Mouse (Mus musculus): Measurements from ENCODE around the gene Gjd3. TPM values are rescaled to one million over a fixed set of nuclear protein-coding genes. Genes with fewer than 3 reads are reported as not detected.

Gene Gjd3
- 0.20 and 0.24 TPM in 2 replicates for polyA plus RNA-seq (2016; fragmentation: Nextera tagmentation; extraction: Ambion mirVana)

DNA sequence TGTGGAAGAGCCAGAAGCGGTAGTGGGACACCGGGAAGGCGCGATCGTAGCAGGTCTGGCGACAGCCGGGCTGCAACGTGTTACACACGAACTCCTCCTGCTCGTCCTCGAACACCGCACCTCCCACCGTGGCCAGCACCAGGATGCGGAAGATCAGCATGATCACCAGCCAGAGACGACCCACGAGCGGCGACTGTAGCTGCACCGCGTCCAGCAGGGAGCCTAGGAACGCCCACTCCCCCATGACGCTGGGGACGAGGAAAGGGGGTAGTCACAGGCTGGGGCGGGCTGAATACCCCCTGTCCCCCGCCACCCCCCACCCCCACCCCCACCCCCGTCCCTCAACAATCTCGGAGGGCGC, at the start of gene Gjd3:
TSS of gene Gjd3 (minus strand) at position 244 of the 361 bp plus-strand sequence.
- H3K36me3 ChIP-seq (replicated peaks): peaks cover 2% of the 10 kb centered on the region; the same call in 1 of the 2 replicates
- peaks cover 22% of the 10 kb centered on the region for H3K4me1 ChIP-seq
- peak within 1 kb of the TSS; percentile 77 for H3K27ac ChIP-seq
- H3K4me3 ChIP-seq: peak within 1 kb of the TSS; percentile 64
- WGBS: 2% methylated on average over 28 of the region's 28 CpGs
- H3K9me3 ChIP-seq: no peaks in the 10 kb centered on the region
- H3K27me3 ChIP-seq (ENCODE audit: poor library complexity, severe bottlenecking): peaks cover 62% of the 10 kb centered on the region
- DNase-seq (ENCODE audit: extremely low spot score, low spot score): peak; percentile 41

DNA sequence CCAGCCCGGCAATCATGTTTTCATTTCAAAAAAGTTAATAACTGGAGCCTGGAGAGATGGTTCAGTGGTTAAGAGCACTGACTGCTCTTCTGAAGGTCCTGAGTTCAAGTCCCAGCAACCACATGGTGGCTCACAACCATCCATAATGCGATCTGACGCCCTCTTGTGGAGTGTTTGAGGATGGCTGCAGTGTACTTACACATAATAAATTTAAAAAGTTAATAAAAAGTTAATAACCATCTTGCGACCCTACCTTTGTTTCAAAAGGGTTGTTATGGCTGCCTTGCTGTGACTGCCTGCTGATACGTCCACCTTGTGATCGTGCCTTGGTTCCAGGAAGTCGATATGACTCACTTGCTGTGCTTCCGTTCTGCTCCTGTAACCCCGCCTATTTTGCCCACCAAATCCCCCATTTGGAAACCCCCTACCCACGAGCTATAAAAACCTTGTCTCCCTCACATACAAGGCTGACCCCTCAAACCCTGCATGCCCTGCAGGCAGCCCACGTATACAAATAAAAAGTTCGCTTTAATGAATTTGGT, 44.2 kb upstream of the Gjd3 start:
- 89% methylated on average over 12 of the region's 12 CpGs for WGBS
- Histone ChIP-seq H3K4me3 (no peak overlapping the region), H3K27me3 (ENCODE audit: poor library complexity, severe bottlenecking) (no peaks in the 10 kb centered on the region), H3K4me1 (peaks cover 18% of the 10 kb centered on the region), H3K27ac (no peak overlapping the region), H3K9me3 (no peaks in the 10 kb centered on the region), H3K36me3 (replicated peaks) (peaks cover 8% of the 10 kb centered on the region)
- no peak for DNase-seq (ENCODE audit: extremely low spot score, low spot score)

DNA sequence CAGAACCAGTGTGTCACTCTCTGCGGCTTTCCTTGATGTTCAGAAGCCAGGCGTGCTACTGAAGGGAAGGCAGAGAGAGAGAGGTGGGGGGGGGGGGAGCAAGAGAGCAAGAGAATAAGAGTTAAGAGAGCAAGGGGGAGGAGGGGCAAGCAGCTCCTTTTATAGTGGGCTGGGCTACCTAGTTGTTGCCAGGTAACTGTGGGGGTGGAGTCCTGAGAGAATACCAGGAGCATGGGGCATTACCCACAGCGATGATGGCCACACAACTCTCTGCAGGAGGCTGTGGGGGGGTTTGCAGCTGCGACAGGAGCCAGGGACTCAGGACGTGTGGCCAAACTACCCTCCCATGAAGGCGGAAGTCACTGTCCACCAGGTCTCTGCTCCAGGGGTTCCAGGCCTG, 43.1 kb upstream of the Gjd3 start:
- H3K27ac ChIP-seq: no peak overlapping the region
- WGBS: 88% methylated on average over 6 of the region's 6 CpGs
- H3K27me3 ChIP-seq (ENCODE audit: poor library complexity, severe bottlenecking): no peaks in the 10 kb centered on the region
- H3K36me3 ChIP-seq (replicated peaks): peaks cover 19% of the 10 kb centered on the region
- no peak overlapping the region for H3K4me3 ChIP-seq
- H3K9me3 ChIP-seq: no peaks in the 10 kb centered on the region
- no peak for DNase-seq (ENCODE audit: extremely low spot score, low spot score)
- H3K4me1 ChIP-seq: peaks cover 24% of the 10 kb centered on the region

DNA sequence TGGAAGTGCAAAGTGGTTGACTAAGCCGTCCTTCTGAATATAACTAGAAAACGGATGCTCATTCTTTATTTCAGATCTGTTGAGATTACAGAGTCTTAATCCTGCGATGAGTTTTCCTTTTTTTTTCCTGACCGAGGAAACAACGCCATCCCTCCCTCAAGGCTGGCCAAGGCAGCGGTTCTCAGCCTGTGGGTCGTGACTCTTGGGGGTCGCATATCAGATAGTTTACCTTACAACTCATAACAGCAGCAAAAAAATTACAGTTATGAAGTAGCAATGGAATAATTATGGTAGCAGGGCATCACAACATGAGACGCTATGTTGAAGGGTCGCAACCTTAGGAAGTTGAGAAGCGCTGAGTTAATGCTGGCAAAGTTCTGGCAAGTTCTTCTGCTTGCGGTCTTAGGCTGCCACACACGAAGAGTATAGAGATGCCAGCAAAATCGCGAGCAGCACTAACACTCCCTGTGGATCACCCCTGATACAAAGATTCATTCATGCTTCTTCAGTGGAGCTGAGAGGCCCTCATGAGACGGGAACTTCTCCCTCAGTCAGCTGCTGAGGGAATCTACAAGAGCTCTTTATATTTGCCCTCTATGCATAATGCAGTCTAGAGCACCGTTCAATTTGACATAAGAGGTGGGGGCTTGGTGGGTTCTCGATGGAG, 41.8 kb upstream of the Gjd3 start:
- H3K36me3 ChIP-seq (replicated peaks): peaks cover 31% of the 10 kb centered on the region
- no peak for DNase-seq (ENCODE audit: extremely low spot score, low spot score)
- no peaks in the 10 kb centered on the region for H3K9me3 ChIP-seq
- H3K27ac ChIP-seq: peak overlapping the region; percentile 94
- WGBS: 54% methylated on average over 18 of the region's 18 CpGs
- peak overlapping the region; percentile 59 for H3K4me3 ChIP-seq
- peaks cover 24% of the 10 kb centered on the region for H3K4me1 ChIP-seq
- H3K27me3 ChIP-seq (ENCODE audit: poor library complexity, severe bottlenecking): no peaks in the 10 kb centered on the region

DNA sequence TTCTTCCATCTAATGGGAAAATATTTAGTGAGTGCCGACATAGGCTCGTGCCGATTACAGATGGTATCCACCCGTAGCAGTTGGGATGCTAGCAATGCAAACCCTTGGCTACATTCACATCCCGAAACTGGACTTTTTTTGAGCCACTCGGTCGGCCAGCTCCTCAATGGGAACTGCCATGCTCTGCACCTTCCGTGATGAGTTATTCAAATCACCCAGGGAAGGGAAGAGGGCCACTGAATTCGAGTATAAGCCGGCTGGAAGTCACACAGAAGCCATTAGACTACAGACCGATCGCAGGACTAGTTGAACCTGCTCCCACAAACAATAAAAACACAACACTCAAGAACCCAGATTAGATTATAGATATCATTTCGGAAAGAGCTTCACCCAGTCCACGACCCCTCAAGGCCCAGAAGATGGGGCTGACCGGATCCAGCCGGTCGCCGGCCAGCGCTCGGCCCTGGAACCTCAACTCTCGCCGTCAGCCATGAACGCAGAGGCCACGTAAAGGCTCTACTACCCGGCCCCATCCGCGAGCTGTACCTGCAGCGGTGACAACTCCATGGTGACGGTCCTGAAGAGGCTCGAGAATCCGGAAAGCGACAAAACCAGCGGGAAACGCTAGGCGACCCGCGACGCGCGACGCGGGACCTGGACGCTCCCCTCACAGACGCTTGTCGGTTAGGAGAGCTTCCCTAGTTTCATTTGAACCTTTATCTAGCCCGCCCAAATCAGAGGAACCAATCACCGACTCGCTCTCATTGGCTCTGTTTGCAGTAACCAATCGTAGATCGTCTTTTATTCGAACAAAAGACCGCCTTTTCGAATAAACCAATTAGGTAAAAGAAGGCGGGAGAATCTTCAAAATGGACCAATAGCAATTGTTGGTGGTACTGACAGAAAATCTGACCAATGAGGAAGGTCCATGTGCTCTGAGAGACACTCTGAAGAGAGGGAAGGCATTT, 41.0 kb upstream of the Gjd3 start, which contains the start of gene Top2a:
TSS of gene Top2a (minus strand) at position 690 of the 968 bp plus-strand sequence.
- DNase-seq (ENCODE audit: extremely low spot score, low spot score): peak; percentile 93
- peaks cover 24% of the 10 kb centered on the region for H3K4me1 ChIP-seq
- under 1% methylated on average over 54 of the region's 54 CpGs for WGBS
- peaks cover 40% of the 10 kb centered on the region for H3K36me3 ChIP-seq (replicated peaks)
- H3K9me3 ChIP-seq: no peaks in the 10 kb centered on the region
- H3K27ac ChIP-seq: peak within 1 kb of the TSS; percentile 94
- peak within 1 kb of the TSS; percentile 59 for H3K4me3 ChIP-seq
- no peaks in the 10 kb centered on the region for H3K27me3 ChIP-seq (ENCODE audit: poor library complexity, severe bottlenecking)

DNA sequence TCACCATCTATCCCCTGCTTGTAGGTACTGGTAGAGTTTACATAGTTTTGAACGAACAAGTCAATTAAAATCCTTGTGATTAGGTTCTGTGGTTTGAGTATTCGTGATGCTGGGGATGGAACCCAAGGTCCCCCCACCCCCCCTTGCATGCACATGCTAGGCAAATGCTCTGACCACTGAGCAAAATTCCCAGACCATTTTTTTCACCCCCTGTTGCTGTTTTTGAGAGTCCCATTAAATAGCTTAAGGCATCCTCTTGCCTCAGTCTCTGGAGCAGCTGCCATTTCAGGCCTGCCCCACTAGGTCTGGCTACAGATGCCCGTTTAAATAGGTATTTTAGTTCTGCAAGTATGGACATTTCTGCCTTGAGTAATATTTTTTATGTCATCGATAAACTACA, 40.3 kb upstream of the Gjd3 start:
- Histone ChIP-seq H3K4me1 (peaks cover 24% of the 10 kb centered on the region), H3K27me3 (ENCODE audit: poor library complexity, severe bottlenecking) (no peaks in the 10 kb centered on the region), H3K9me3 (no peaks in the 10 kb centered on the region), H3K36me3 (replicated peaks) (peaks cover 46% of the 10 kb centered on the region), H3K4me3 (peak overlapping the region; percentile 59), H3K27ac (peak overlapping the region; percentile 94)
- DNase-seq (ENCODE audit: extremely low spot score, low spot score): no peak
- 11% methylated on average over 4 of the region's 4 CpGs for WGBS

DNA sequence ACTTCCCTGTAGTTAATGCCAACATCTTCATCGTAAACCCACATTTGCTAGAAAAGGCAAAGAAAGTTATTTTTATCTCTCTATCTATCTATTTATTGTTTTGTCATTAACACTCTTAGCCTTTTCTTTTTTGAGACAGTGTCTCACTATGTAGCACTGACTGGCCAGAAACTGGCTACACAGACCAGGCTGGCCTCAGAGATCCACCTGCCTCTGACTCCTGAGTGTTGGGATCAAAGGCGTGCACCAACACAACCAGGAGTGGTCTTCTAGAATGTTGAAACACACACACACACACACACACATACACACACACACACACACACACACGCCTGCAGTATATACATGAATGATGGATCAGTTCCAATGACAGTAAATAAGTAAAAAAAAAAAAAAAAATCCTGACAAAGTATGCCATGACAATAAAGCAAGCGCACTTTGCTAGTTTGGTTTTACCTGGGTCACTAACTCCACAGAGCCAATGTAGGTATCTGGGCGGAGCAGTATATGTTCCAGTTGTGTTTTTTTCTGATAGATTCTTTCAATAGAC, 39.6 kb upstream of the Gjd3 start:
- peaks cover 24% of the 10 kb centered on the region for H3K4me1 ChIP-seq
- H3K36me3 ChIP-seq (replicated peaks): peaks cover 53% of the 10 kb centered on the region
- WGBS: 88% methylated on average over 5 of the region's 5 CpGs
- peak overlapping the region; percentile 94; the same call in 1 of the 2 replicates for H3K27ac ChIP-seq
- H3K27me3 ChIP-seq (ENCODE audit: poor library complexity, severe bottlenecking): no peaks in the 10 kb centered on the region
- H3K9me3 ChIP-seq: no peaks in the 10 kb centered on the region
- no peak for DNase-seq (ENCODE audit: extremely low spot score, low spot score)
- H3K4me3 ChIP-seq: peak overlapping the region; percentile 59

DNA sequence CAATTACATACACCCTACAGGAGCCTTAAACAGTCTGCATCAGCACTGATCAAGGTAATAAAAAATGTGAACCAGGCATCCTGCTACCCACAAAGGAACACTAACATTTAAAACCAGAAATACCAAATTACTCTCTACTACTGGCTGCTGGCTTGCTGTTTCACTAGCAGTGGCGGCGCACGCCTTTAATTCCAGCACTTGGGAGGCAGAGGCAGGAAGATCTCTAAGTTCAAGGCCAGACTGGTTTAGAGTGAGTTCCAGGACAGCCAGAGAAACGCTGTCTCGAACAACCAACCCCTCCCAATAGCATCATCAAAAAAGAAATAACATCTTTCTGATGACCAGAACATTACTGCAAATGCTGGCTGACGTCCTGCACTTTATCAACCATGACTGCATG, 37.0 kb upstream of the Gjd3 start:
- H3K4me3 ChIP-seq: no peak overlapping the region
- H3K36me3 ChIP-seq (replicated peaks): peaks cover 79% of the 10 kb centered on the region
- peaks cover 20% of the 10 kb centered on the region for H3K4me1 ChIP-seq
- no peak for DNase-seq (ENCODE audit: extremely low spot score, low spot score)
- WGBS: 96% methylated on average over 6 of the region's 6 CpGs
- H3K27ac ChIP-seq: no peak overlapping the region
- H3K27me3 ChIP-seq (ENCODE audit: poor library complexity, severe bottlenecking): no peaks in the 10 kb centered on the region
- no peaks in the 10 kb centered on the region for H3K9me3 ChIP-seq

DNA sequence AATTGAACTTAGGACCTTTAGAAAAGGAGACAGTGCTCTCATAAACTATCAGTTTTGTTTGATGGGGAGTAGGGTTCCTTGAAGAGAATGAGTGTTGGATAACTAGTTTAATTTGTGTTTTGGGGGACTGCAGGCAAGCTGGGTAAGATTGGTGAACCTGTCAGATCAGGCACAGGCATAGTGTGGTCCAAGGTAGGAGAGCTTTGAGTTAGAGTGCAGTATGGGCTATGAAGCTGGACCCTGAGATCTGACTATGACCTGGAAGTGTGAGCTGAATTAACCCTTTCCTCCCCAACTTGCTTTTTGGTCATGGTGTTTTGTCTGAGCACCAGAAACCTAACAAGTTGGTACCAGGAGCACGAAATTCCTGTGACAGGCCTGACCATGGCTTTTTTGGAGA, 31.0 kb upstream of the Gjd3 start:
- Histone ChIP-seq H3K4me1 (no peaks in the 10 kb centered on the region), H3K9me3 (no peaks in the 10 kb centered on the region), H3K27ac (no peak overlapping the region), H3K27me3 (ENCODE audit: poor library complexity, severe bottlenecking) (no peaks in the 10 kb centered on the region), H3K4me3 (no peak overlapping the region), H3K36me3 (replicated peaks) (peaks cover 100% of the 10 kb centered on the region)
- 92% methylated on average over 1 of the region's 1 CpGs for WGBS
- no peak for DNase-seq (ENCODE audit: extremely low spot score, low spot score)

DNA sequence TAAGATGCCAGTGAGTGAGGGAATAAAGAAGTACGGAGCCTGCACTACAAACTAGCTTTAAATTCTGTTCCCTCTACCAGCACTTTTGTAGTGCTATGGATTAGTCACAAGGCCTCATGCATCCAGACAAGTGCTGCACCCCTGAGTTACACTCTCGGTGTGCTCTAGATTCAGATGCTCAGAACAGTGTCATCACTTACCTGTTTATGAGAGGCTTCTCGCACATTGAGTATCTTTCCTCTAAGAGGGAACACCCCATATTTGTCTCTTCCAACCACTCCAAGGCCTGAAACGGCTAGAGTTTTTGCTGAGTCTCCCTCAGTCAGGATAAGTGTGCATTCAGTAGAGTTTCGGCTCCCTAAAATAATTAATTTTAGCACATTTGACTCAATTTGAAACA, 27.9 kb upstream of the Gjd3 start:
- no peak overlapping the region for H3K4me3 ChIP-seq
- H3K27ac ChIP-seq: no peak overlapping the region
- DNase-seq (ENCODE audit: extremely low spot score, low spot score): no peak
- H3K4me1 ChIP-seq: no peaks in the 10 kb centered on the region
- peaks cover 100% of the 10 kb centered on the region for H3K36me3 ChIP-seq (replicated peaks)
- H3K9me3 ChIP-seq: no peaks in the 10 kb centered on the region
- 97% methylated on average over 5 of the region's 5 CpGs for WGBS
- H3K27me3 ChIP-seq (ENCODE audit: poor library complexity, severe bottlenecking): no peaks in the 10 kb centered on the region

DNA sequence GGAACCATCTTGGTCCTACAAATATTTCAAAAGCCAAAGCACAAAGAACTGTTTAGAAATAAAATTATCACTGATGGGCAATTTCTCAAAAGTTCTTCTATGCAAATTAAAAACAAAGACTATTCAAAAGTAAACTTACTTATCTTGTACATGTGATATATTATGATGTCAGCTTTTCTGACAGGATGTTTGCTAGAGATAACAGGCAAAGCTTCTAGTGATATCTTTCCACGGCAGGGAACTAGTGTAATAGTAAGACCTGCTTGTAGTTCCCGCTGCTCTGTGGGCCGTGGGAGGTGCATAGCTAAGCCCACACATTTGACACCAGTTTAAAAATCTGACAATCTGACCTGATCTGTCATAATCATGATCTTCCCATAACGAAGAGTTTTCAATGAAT, 27.3 kb upstream of the Gjd3 start:
- no peak overlapping the region for H3K4me3 ChIP-seq
- no peaks in the 10 kb centered on the region for H3K27me3 ChIP-seq (ENCODE audit: poor library complexity, severe bottlenecking)
- no peak overlapping the region for H3K27ac ChIP-seq
- WGBS: 94% methylated on average over 4 of the region's 4 CpGs
- DNase-seq (ENCODE audit: extremely low spot score, low spot score): no peak
- H3K4me1 ChIP-seq: no peaks in the 10 kb centered on the region
- peaks cover 100% of the 10 kb centered on the region for H3K36me3 ChIP-seq (replicated peaks)
- no peaks in the 10 kb centered on the region for H3K9me3 ChIP-seq

DNA sequence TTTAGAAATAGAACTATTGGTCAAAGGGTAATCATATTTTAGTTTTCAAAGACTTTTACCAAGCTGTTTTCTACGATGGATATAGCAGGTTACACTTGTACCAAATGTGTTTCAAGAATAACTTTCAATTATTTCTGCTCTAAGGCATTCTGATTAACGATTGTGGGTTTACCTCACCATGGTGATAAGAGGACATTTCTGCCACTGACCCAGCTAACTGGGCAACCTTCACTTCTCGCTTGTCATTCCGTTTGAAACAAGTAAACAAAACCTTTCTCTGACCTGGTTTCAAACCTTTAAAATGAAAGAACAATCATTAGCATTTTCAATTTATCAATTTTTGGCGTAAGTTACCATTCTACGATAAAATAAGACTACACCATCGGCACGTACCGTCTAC, 24.0 kb upstream of the Gjd3 start:
- H3K4me1 ChIP-seq: no peaks in the 10 kb centered on the region
- WGBS: 95% methylated on average over 9 of the region's 9 CpGs
- H3K4me3 ChIP-seq: no peak overlapping the region
- no peaks in the 10 kb centered on the region for H3K9me3 ChIP-seq
- H3K36me3 ChIP-seq (replicated peaks): peaks cover 100% of the 10 kb centered on the region
- H3K27me3 ChIP-seq (ENCODE audit: poor library complexity, severe bottlenecking): no peaks in the 10 kb centered on the region
- DNase-seq (ENCODE audit: extremely low spot score, low spot score): no peak
- no peak overlapping the region for H3K27ac ChIP-seq
